Mouse (Mus musculus): Measurements from ENCODE around the gene Cby1.

GRCm38 (mm10) chr15:79641135-79641817, 17.7 kb upstream of the Cby1 start:
- no peak for TF ChIP-seq CTCF (IDR thresholded peaks at IDR 0.05; ENCODE audit: borderline replicate concordance, insufficient read depth, low read length)
- TF ChIP-seq POLR2A (IDR thresholded peaks at IDR 0.05; ENCODE audit: low read depth, low read length) = no peak
